Mouse (Mus musculus) heart, embryonic 12.5 days (tissue): ENCODE data around the gene Usp39. TPM values are rescaled to one million over a fixed set of nuclear protein-coding genes. Genes with fewer than 3 reads are reported as not detected.

Experiments used
- ATAC-seq: fragments of 200-750 bp; cut with Nextera tagmentation; 2 replicates; pipeline ENCODE4 v1.8.0; 2017; ENCODE audit warnings: moderate TSS enrichment, moderate library complexity; ENCODE audit not compliant: insufficient number of reproducible peaks, low FRiP score
- H3K27ac ChIP-seq: fragments of 300-500 bp; sonication (generic); 2 replicates; pipeline ENCODE4 v1.5.1; 2016; ENCODE audit warnings: mild to moderate bottlenecking, moderate library complexity; ENCODE audit not compliant: poor library complexity, severe bottlenecking
- H3K27me3 ChIP-seq: fragments of 300-500 bp; sonication (generic); replicated peaks from 2 replicates; pipeline ENCODE4 v1.6.1; 2016; ENCODE audit warnings: mild to moderate bottlenecking, moderate library complexity
- H3K36me3 ChIP-seq: fragments of 300-500 bp; sonication (generic); 2 replicates; pipeline ENCODE4 v1.6.1; 2016; ENCODE audit warnings: mild to moderate bottlenecking, moderate library complexity
- H3K4me1 ChIP-seq: fragments of 300-500 bp; sonication (generic); replicated peaks from 2 replicates; pipeline ENCODE4 v1.6.1; 2016; ENCODE audit warnings: mild to moderate bottlenecking
- H3K4me2 ChIP-seq: fragments of 300-500 bp; sonication (generic); 2 replicates; pipeline ENCODE4 v1.6.1; 2016; ENCODE audit warnings: mild to moderate bottlenecking, moderate library complexity
- H3K4me3 ChIP-seq: fragments of 300-500 bp; sonication (generic); 2 replicates; pipeline ENCODE4 v1.5.1; 2016; ENCODE audit warnings: mild to moderate bottlenecking
- H3K9ac ChIP-seq: fragments of 300-500 bp; sonication (generic); 2 replicates; pipeline ENCODE4 v1.6.1; 2016; ENCODE audit warnings: mild to moderate bottlenecking, moderate library complexity
- H3K9me3 ChIP-seq: fragments of 300-500 bp; sonication (generic); replicated peaks from 2 replicates; pipeline ENCODE4 v1.6.1; 2016; ENCODE audit warnings: mild to moderate bottlenecking, moderate library complexity
- WGBS: fragments of 180-500 bp; shearing (Covaris S2); methylation state at CpG from one replicate; pipeline ENCODE4 v1.1.7; 2016; 5-methylcytosine and 5-hydroxymethylcytosine counted together
- polyA plus RNA-seq: library from polyadenylated mRNA; unstranded; fragments of >200 nt; fragmentation: Nextera tagmentation; extraction: Ambion mirVana; gene quantifications from 2 replicates; pipeline ENCODE4 v1.2.1, GENCODE M21; 2016

Gene Usp39
- polyA plus RNA-seq, 1 experiment from 2014 or later: 36.0 TPM

- no peaks in the 10 kb centered on the region for H3K27me3 ChIP-seq
- ATAC-seq: no peak
Measured at GRCm38 (mm10) chr6:72383142-72383820, 38.3 kb upstream of the Usp39 start.

GRCm38 (mm10) chr6:72382494-72382893, 37.5 kb upstream of the Usp39 start:
- H3K27ac ChIP-seq: peak overlapping the region; percentile 48; the same call in 1 of the 2 replicates
- H3K4me1 ChIP-seq: peaks cover 9% of the 10 kb centered on the region; the same call in 1 of the 2 replicates
- 79% methylated on average over 6 of the region's 6 CpGs for WGBS
- H3K36me3 ChIP-seq: peaks cover 33% of the 10 kb centered on the region
- H3K9me3 ChIP-seq: no peaks in the 10 kb centered on the region
- H3K27me3 ChIP-seq: no peaks in the 10 kb centered on the region
- H3K4me2 ChIP-seq: no peak overlapping the region
- ATAC-seq: no peak
- no peak overlapping the region for H3K4me3 ChIP-seq
- no peak overlapping the region for H3K9ac ChIP-seq

More at GRCm38 (mm10) chr6:72383142-72383820, 38.3 kb upstream of the Usp39 start:
- Histone ChIP-seq H3K4me2 (no peak overlapping the region), H3K9ac (no peak overlapping the region), H3K36me3 (peaks cover 41% of the 10 kb centered on the region), H3K4me3 (no peak overlapping the region), H3K4me1 (peaks cover 17% of the 10 kb centered on the region), H3K27ac (no peak overlapping the region), H3K9me3 (no peaks in the 10 kb centered on the region)
- 79% methylated on average over 6 of the region's 6 CpGs for WGBS

- H3K36me3 ChIP-seq: peaks cover 25% of the 10 kb centered on the region
- H3K9me3 ChIP-seq: no peaks in the 10 kb centered on the region
- H3K27ac ChIP-seq: peak within 1 kb of the TSS; percentile 80
- peak within 1 kb of the TSS; percentile 63 for H3K4me3 ChIP-seq
- peak; percentile 87 for ATAC-seq
- H3K4me2 ChIP-seq: peak within 1 kb of the TSS; percentile 67
- under 1% methylated on average over 47 of the region's 49 CpGs for WGBS
- peak within 1 kb of the TSS; percentile 82 for H3K9ac ChIP-seq
- H3K27me3 ChIP-seq: no peaks in the 10 kb centered on the region
- H3K4me1 ChIP-seq: peaks cover 8% of the 10 kb centered on the region; the same call in 1 of the 2 replicates
Measured at GRCm38 (mm10) chr6:72380131-72380770, 35.3 kb upstream of the Usp39 start, which contains the start of gene Vamp5. Gene Vamp5 (minus strand): TSS chr6:72380468.

- ATAC-seq: 0 out of 2 replicates have a peak, but pooled peaks have one; percentile 12
- H3K27me3 ChIP-seq: no peaks in the 10 kb centered on the region
- 28% methylated on average over 7 of the region's 7 CpGs for whole genome bisulfite sequencing
- no peaks in the 10 kb centered on the region for H3K9me3 ChIP-seq
- H3K4me2 ChIP-seq: peak overlapping the region; percentile 67
- H3K36me3 ChIP-seq: peaks cover 18% of the 10 kb centered on the region
- H3K27ac ChIP-seq: peak overlapping the region; percentile 80
- H3K9ac ChIP-seq: peak overlapping the region; percentile 82
- peaks cover 10% of the 10 kb centered on the region for H3K4me1 ChIP-seq
- H3K4me3 ChIP-seq: peak overlapping the region; percentile 63
Measured at GRCm38 (mm10) chr6:72379377-72380130, 34.6 kb upstream of the Usp39 start.

- H3K4me1 ChIP-seq: peaks cover 18% of the 10 kb centered on the region
- no peak overlapping the region for H3K9ac ChIP-seq
- H3K4me3 ChIP-seq: no peak overlapping the region
- H3K27ac ChIP-seq: peak overlapping the region; percentile 80
- H3K27me3 ChIP-seq: no peaks in the 10 kb centered on the region
- peak overlapping the region; percentile 67 for H3K4me2 ChIP-seq
- no peak for ATAC-seq
- peaks cover 11% of the 10 kb centered on the region; the same call in 1 of the 2 replicates for H3K36me3 ChIP-seq
- H3K9me3 ChIP-seq: no peaks in the 10 kb centered on the region
- 85% methylated on average over 8 of the region's 8 CpGs for WGBS
Measured at GRCm38 (mm10) chr6:72378510-72379234, 33.7 kb upstream of the Usp39 start.

- 64% methylated on average over 15 of the region's 15 CpGs for WGBS
Measured at GRCm38 (mm10) chr6:72374820-72375563, 30.0 kb upstream of the Usp39 start.

GRCm38 (mm10) chr6:72374206-72374605, 29.2 kb upstream of the Usp39 start:
- ATAC-seq: peak; percentile 47; the same call in 1 of the 2 replicates
- H3K9me3 ChIP-seq: no peaks in the 10 kb centered on the region
- H3K4me1 ChIP-seq: peaks cover 50% of the 10 kb centered on the region
- no peak overlapping the region for H3K9ac ChIP-seq
- H3K27ac ChIP-seq: peak overlapping the region; percentile 64
- no peaks in the 10 kb centered on the region for H3K27me3 ChIP-seq
- H3K4me2 ChIP-seq: no peak overlapping the region; the same call in 1 of the 2 replicates
- peaks cover 11% of the 10 kb centered on the region; the same call in 1 of the 2 replicates for H3K36me3 ChIP-seq
- WGBS: 39% methylated on average over 7 of the region's 7 CpGs
- no peak overlapping the region for H3K4me3 ChIP-seq

More at GRCm38 (mm10) chr6:72374820-72375563, 30.0 kb upstream of the Usp39 start:
- no peak overlapping the region for H3K4me3 ChIP-seq
- no peaks in the 10 kb centered on the region for H3K9me3 ChIP-seq
- peaks cover 11% of the 10 kb centered on the region; the same call in 1 of the 2 replicates for H3K36me3 ChIP-seq
- no peak overlapping the region for H3K4me2 ChIP-seq
- no peak for ATAC-seq
- peaks cover 51% of the 10 kb centered on the region for H3K4me1 ChIP-seq
- no peak overlapping the region for H3K9ac ChIP-seq
- peak overlapping the region; percentile 20 for H3K27ac ChIP-seq
- no peaks in the 10 kb centered on the region for H3K27me3 ChIP-seq

- ATAC-seq: no peak
- WGBS: 81% methylated on average over 4 of the region's 4 CpGs
- Histone ChIP-seq H3K36me3 (peaks cover 18% of the 10 kb centered on the region), H3K4me3 (no peak overlapping the region), H3K4me2 (no peak overlapping the region), H3K27ac (peak overlapping the region; percentile 64; the same call in 1 of the 2 replicates), H3K9ac (no peak overlapping the region), H3K27me3 (no peaks in the 10 kb centered on the region), H3K9me3 (no peaks in the 10 kb centered on the region), H3K4me1 (peaks cover 50% of the 10 kb centered on the region)
Measured at GRCm38 (mm10) chr6:72373184-72373583, 28.2 kb upstream of the Usp39 start.

- H3K9me3 ChIP-seq: no peaks in the 10 kb centered on the region
- H3K4me2 ChIP-seq: peak overlapping the region; percentile 17; the same call in 1 of the 2 replicates
- WGBS: 21% methylated on average over 1 of the region's 1 CpGs
Measured at GRCm38 (mm10) chr6:72371571-72371970, 26.6 kb upstream of the Usp39 start.

GRCm38 (mm10) chr6:72371147-72371546, 26.2 kb upstream of the Usp39 start:
- Histone ChIP-seq H3K27me3 (no peaks in the 10 kb centered on the region), H3K36me3 (peaks cover 12% of the 10 kb centered on the region), H3K4me2 (peak overlapping the region; percentile 17; the same call in 1 of the 2 replicates), H3K4me3 (no peak overlapping the region), H3K4me1 (peaks cover 50% of the 10 kb centered on the region), H3K9ac (no peak overlapping the region), H3K27ac (peak overlapping the region; percentile 89), H3K9me3 (no peaks in the 10 kb centered on the region)
- peak; percentile 49; the same call in 1 of the 2 replicates for ATAC-seq
- WGBS: 28% methylated on average over 5 of the region's 5 CpGs

More at GRCm38 (mm10) chr6:72371571-72371970, 26.6 kb upstream of the Usp39 start:
- no peak for ATAC-seq
- H3K4me1 ChIP-seq: peaks cover 50% of the 10 kb centered on the region
- peak overlapping the region; percentile 89 for H3K27ac ChIP-seq
- H3K9ac ChIP-seq: no peak overlapping the region
- no peak overlapping the region for H3K4me3 ChIP-seq
- no peaks in the 10 kb centered on the region for H3K27me3 ChIP-seq
- peaks cover 16% of the 10 kb centered on the region for H3K36me3 ChIP-seq
